Mouse (Mus musculus) megakaryocyte, embryonic 14.5 days (primary cell): ENCODE measurements around the gene Zfp64. TPM values are rescaled to one million over a fixed set of nuclear protein-coding genes. Genes with fewer than 3 reads are reported as not detected.

Source experiments
- H3K27me3 ChIP-seq: replicated peaks from 2 replicates; pipeline ENCODE3; 2012; ENCODE audit warnings: inconsistent platforms
- H3K36me3 ChIP-seq: replicated peaks from 2 replicates; pipeline ENCODE3; 2012; ENCODE audit warnings: low read length, inconsistent platforms, mixed read lengths
- H3K4me1 ChIP-seq: 2 replicates; pipeline ENCODE4 v1.6.1; 2012; ENCODE audit warnings: inconsistent platforms
- H3K4me3 ChIP-seq: replicated peaks from 2 replicates; pipeline ENCODE3; 2012; ENCODE audit warnings: moderate library complexity, mild to moderate bottlenecking, inconsistent platforms
- H3K9me3 ChIP-seq: 2 replicates; pipeline ENCODE4 v1.6.1; 2012; ENCODE audit warnings: inconsistent platforms
- FLI1 ChIP-seq: IDR thresholded peaks from 2 replicates; pipeline ENCODE4 v1.6.1; 2012; ENCODE audit warnings: low read length, inconsistent platforms, mixed read lengths
- GATA1 ChIP-seq: IDR thresholded peaks from 3 replicates; pipeline ENCODE4 v1.6.1; 2012; ENCODE audit warnings: mixed read lengths, low read length, inconsistent platforms, borderline replicate concordance
- polyA plus RNA-seq: library from polyadenylated mRNA; stranded (reverse); fragments of >175 nt; gene quantifications from 2 replicates; pipeline ENCODE4 v1.2.3, GENCODE M21; 2012; ENCODE audit warnings: low replicate concordance; ENCODE audit not compliant: insufficient read depth

Gene Zfp64
- polyA plus RNA-seq, 1 experiment: 32.8 TPM

- Histone ChIP-seq H3K4me3 (peak overlapping the region; percentile 98), H3K27me3 (no peaks in the 10 kb centered on the region)
These were observed 511 bp upstream of the Zfp64 start for GRCm38 (mm10) chr2:168955850-168956346.

GRCm38 (mm10) chr2:168954376-168954775, 1.0 kb downstream of the Zfp64 start:
- H3K4me3 ChIP-seq: peak overlapping the region; percentile 98

More at GRCm38 (mm10) chr2:168955850-168956346, 511 bp upstream of the Zfp64 start:
- Histone ChIP-seq H3K36me3 (peaks cover 18% of the 10 kb centered on the region), H3K4me1 (peaks cover 46% of the 10 kb centered on the region), H3K9me3 (0 out of 2 replicates have a peak, but pooled peaks cover 2% of the 10 kb centered on the region)
- TF ChIP-seq FLI1: no peak
- TF ChIP-seq GATA1: no peak

GRCm38 (mm10) chr2:168948506-168948905, 6.9 kb downstream of the Zfp64 start:
- no peaks in the 10 kb centered on the region for H3K27me3 ChIP-seq
- no peak for TF ChIP-seq FLI1
- TF ChIP-seq GATA1: no peak

More at GRCm38 (mm10) chr2:168954376-168954775, 1.0 kb downstream of the Zfp64 start:
- Histone ChIP-seq H3K36me3 (peaks cover 33% of the 10 kb centered on the region), H3K27me3 (no peaks in the 10 kb centered on the region), H3K9me3 (no peaks in the 10 kb centered on the region), H3K4me1 (peaks cover 42% of the 10 kb centered on the region)
- TF ChIP-seq GATA1 (no peak), FLI1 (no peak)

GRCm38 (mm10) chr2:168947663-168948062, 7.7 kb downstream of the Zfp64 start:
- Histone ChIP-seq H3K9me3 (peaks cover 7% of the 10 kb centered on the region; the same call in 1 of the 2 replicates), H3K27me3 (no peaks in the 10 kb centered on the region), H3K36me3 (peaks cover 97% of the 10 kb centered on the region), H3K4me3 (no peak overlapping the region), H3K4me1 (peaks cover 14% of the 10 kb centered on the region)
- no peak for TF ChIP-seq GATA1
- TF ChIP-seq FLI1: no peak

More at GRCm38 (mm10) chr2:168948506-168948905, 6.9 kb downstream of the Zfp64 start:
- Histone ChIP-seq H3K36me3 (peaks cover 90% of the 10 kb centered on the region), H3K4me3 (no peak overlapping the region), H3K9me3 (peaks cover 7% of the 10 kb centered on the region; the same call in 1 of the 2 replicates), H3K4me1 (peaks cover 20% of the 10 kb centered on the region)

- TF ChIP-seq FLI1 (no peak), GATA1 (no peak)
- H3K4me3 ChIP-seq: no peak overlapping the region
- no peaks in the 10 kb centered on the region for H3K4me1 ChIP-seq
- peaks cover 7% of the 10 kb centered on the region; the same call in 1 of the 2 replicates for H3K9me3 ChIP-seq
- H3K36me3 ChIP-seq: peaks cover 92% of the 10 kb centered on the region
- H3K27me3 ChIP-seq: no peaks in the 10 kb centered on the region
These were observed 11.4 kb downstream of the Zfp64 start for GRCm38 (mm10) chr2:168944011-168944410.

GRCm38 (mm10) chr2:168939941-168940340, 15.4 kb downstream of the Zfp64 start:
- Histone ChIP-seq H3K27me3 (no peaks in the 10 kb centered on the region), H3K4me1 (no peaks in the 10 kb centered on the region), H3K9me3 (no peaks in the 10 kb centered on the region), H3K4me3 (no peak overlapping the region), H3K36me3 (peaks cover 88% of the 10 kb centered on the region)
- TF ChIP-seq GATA1 (no peak), FLI1 (no peak)

GRCm38 (mm10) chr2:168939261-168939933, 16.0 kb downstream of the Zfp64 start:
- TF ChIP-seq FLI1 (no peak), GATA1 (no peak)
- no peaks in the 10 kb centered on the region for H3K9me3 ChIP-seq
- H3K36me3 ChIP-seq: peaks cover 88% of the 10 kb centered on the region

GRCm38 (mm10) chr2:168936896-168937295, 18.5 kb downstream of the Zfp64 start:
- Histone ChIP-seq H3K27me3 (no peaks in the 10 kb centered on the region), H3K4me3 (no peak overlapping the region), H3K4me1 (no peaks in the 10 kb centered on the region), H3K9me3 (no peaks in the 10 kb centered on the region), H3K36me3 (peaks cover 88% of the 10 kb centered on the region)
- TF ChIP-seq FLI1 (no peak), GATA1 (no peak)

More at GRCm38 (mm10) chr2:168939261-168939933, 16.0 kb downstream of the Zfp64 start:
- Histone ChIP-seq H3K27me3 (no peaks in the 10 kb centered on the region), H3K4me1 (no peaks in the 10 kb centered on the region), H3K4me3 (no peak overlapping the region)

GRCm38 (mm10) chr2:168935165-168935564, 20.2 kb downstream of the Zfp64 start:
- Histone ChIP-seq H3K27me3 (no peaks in the 10 kb centered on the region), H3K9me3 (no peaks in the 10 kb centered on the region), H3K36me3 (peaks cover 93% of the 10 kb centered on the region), H3K4me1 (no peaks in the 10 kb centered on the region), H3K4me3 (no peak overlapping the region)
- TF ChIP-seq GATA1 (no peak), FLI1 (no peak)

GRCm38 (mm10) chr2:168931686-168932085, 23.7 kb downstream of the Zfp64 start:
- H3K36me3 ChIP-seq: peaks cover 93% of the 10 kb centered on the region

More at GRCm38 (mm10) chr2:168931686-168932085, 23.7 kb downstream of the Zfp64 start:
- Histone ChIP-seq H3K27me3 (no peaks in the 10 kb centered on the region), H3K4me3 (no peak overlapping the region), H3K4me1 (peaks cover 8% of the 10 kb centered on the region), H3K9me3 (peaks cover 1% of the 10 kb centered on the region)
- no peak for TF ChIP-seq FLI1
- no peak for TF ChIP-seq GATA1
